Mouse (Mus musculus) MEL (cell line): ENCODE results near the gene Mgp. TPM values are rescaled to one million over a fixed set of nuclear protein-coding genes. Genes with fewer than 3 reads are reported as not detected.

Experiments used
- DNase-seq: peaks from one replicate; pipeline ENCODE4 v3.0.0; 2011; ENCODE audit warnings: low read depth, low spot score
- H3K27ac ChIP-seq: 2 replicates; pipeline ENCODE4 v1.5.1; 2012; ENCODE audit warnings: low read depth, mild to moderate bottlenecking, control low read depth, low read length, moderate library complexity; ENCODE audit not compliant: control insufficient read depth
- H3K27me3 ChIP-seq, 2 experiments: fragments of 150-350 bp in 1 of 2; sonication (generic) in 1 of 2; 2 replicates each; pipeline ENCODE4 v1.6.1; 2012; ENCODE audit warnings: low read length in 2 of 2, mild to moderate bottlenecking in 2 of 2, improper control_type of control experiment in 1 of 2, moderate library complexity in 1 of 2; ENCODE audit not compliant: insufficient read depth in 2 of 2, control insufficient read depth in 1 of 2
- H3K36me3 ChIP-seq, 2 experiments: 2 replicates each; pipeline ENCODE4 v1.6.1; 2012 to 2014; ENCODE audit warnings: low read length in 2 of 2, improper control_type of control experiment in 1 of 2, inconsistent platforms in 1 of 2, mild to moderate bottlenecking in 1 of 2; ENCODE audit not compliant: insufficient read depth in 2 of 2, control insufficient read depth in 1 of 2
- H3K4me1 ChIP-seq, 2 experiments: fragments of 150-350 bp in 1 of 2; sonication (generic) in 1 of 2; 2 replicates each; pipeline ENCODE4 v1.6.1; 2012; ENCODE audit warnings: low read length in 2 of 2, improper control_type of control experiment in 1 of 2, mild to moderate bottlenecking in 1 of 2; ENCODE audit not compliant: insufficient read depth in 2 of 2, control insufficient read depth in 1 of 2
- H3K4me3 ChIP-seq, 2 experiments: fragments of 150-350 bp in 1 of 2; sonication (generic) in 1 of 2; 2 replicates each; pipeline ENCODE4 v1.5.1; 2012; ENCODE audit warnings: low read depth in 2 of 2, low read length in 2 of 2, mild to moderate bottlenecking in 2 of 2, moderate library complexity in 2 of 2, control low read depth in 1 of 2, improper control_type of control experiment in 1 of 2; ENCODE audit not compliant: control insufficient read depth in 1 of 2, insufficient read depth in 1 of 2
- H3K79me2 ChIP-seq: 2 replicates; pipeline ENCODE4 v1.6.1; 2012; ENCODE audit warnings: mild to moderate bottlenecking, low read length, moderate library complexity; ENCODE audit not compliant: control insufficient read depth, poor library complexity, insufficient read depth
- H3K9ac ChIP-seq: 2 replicates; pipeline ENCODE4 v1.6.1; 2012; ENCODE audit warnings: low read depth, mild to moderate bottlenecking, control low read depth, low read length, moderate library complexity; ENCODE audit not compliant: control insufficient read depth, poor library complexity, severe bottlenecking
- H3K9me3 ChIP-seq: fragments of 150-350 bp; sonication (generic); replicated peaks from 2 replicates; pipeline ENCODE4 v1.6.1; 2012; ENCODE audit warnings: mild to moderate bottlenecking, low read length, improper control_type of control experiment, moderate library complexity; ENCODE audit not compliant: insufficient read depth
- BHLHE40 ChIP-seq: IDR thresholded peaks from 2 replicates; pipeline ENCODE4 v1.6.1; 2012; ENCODE audit warnings: low read depth, mild to moderate bottlenecking, inconsistent platforms, low read length, improper control_type of control experiment, borderline replicate concordance
- CHD1 ChIP-seq: IDR thresholded peaks from 2 replicates; pipeline ENCODE4 v1.6.1; 2012; ENCODE audit warnings: low read depth, mild to moderate bottlenecking, inconsistent platforms, low read length, improper control_type of control experiment
- CHD2 ChIP-seq: IDR thresholded peaks from 2 replicates; pipeline ENCODE4 v1.6.1; 2011; ENCODE audit warnings: low read length, improper control_type of control experiment
- ELF1 ChIP-seq: IDR thresholded peaks from 2 replicates; pipeline ENCODE4 v1.6.1; 2014; ENCODE audit warnings: low read depth, mild to moderate bottlenecking, inconsistent platforms, low read length, improper control_type of control experiment, moderate library complexity
- EP300 ChIP-seq, 2 experiments: IDR thresholded peaks; 2 replicates each; pipeline ENCODE4 v1.6.1; 2011; ENCODE audit warnings: improper control_type of control experiment in 2 of 2, low read length in 2 of 2, low read depth in 1 of 2, mild to moderate bottlenecking in 1 of 2
- ETS1 ChIP-seq: IDR thresholded peaks from 2 replicates; pipeline ENCODE4 v1.6.1; 2012; ENCODE audit warnings: low read depth, mild to moderate bottlenecking, inconsistent platforms, low read length, improper control_type of control experiment, moderate library complexity
- GATA1 ChIP-seq: IDR thresholded peaks from 2 replicates; pipeline ENCODE4 v1.6.1; 2011; ENCODE audit warnings: low read depth, low read length, improper control_type of control experiment
- MAZ ChIP-seq: IDR thresholded peaks from 2 replicates; pipeline ENCODE4 v1.6.1; 2012; ENCODE audit warnings: low read depth, mild to moderate bottlenecking, inconsistent platforms, low read length, improper control_type of control experiment
- MXI1 ChIP-seq: IDR thresholded peaks from 2 replicates; pipeline ENCODE4 v1.6.1; 2011; ENCODE audit warnings: mild to moderate bottlenecking, low read depth, low read length, improper control_type of control experiment
- MYC ChIP-seq: IDR thresholded peaks from 2 replicates; pipeline ENCODE4 v1.6.1; 2011; ENCODE audit warnings: low read depth, mild to moderate bottlenecking, low read length, improper control_type of control experiment, moderate library complexity
- NELFE ChIP-seq: IDR thresholded peaks from 2 replicates; pipeline ENCODE4 v1.6.1; 2011; ENCODE audit warnings: low read depth, low read length, improper control_type of control experiment
- POLR2A ChIP-seq, 2 experiments: IDR thresholded peaks; 2 replicates each; pipeline ENCODE4 v1.6.1; 2011 to 2012; ENCODE audit warnings: low read length in 2 of 2, mild to moderate bottlenecking in 2 of 2, control low read depth in 1 of 2, improper control_type of control experiment in 1 of 2, low read depth in 1 of 2, moderate library complexity in 1 of 2; ENCODE audit not compliant: control insufficient read depth in 1 of 2, insufficient read depth in 1 of 2, poor library complexity in 1 of 2
- RCOR1 ChIP-seq: IDR thresholded peaks from 2 replicates; pipeline ENCODE4 v1.6.1; 2012; ENCODE audit warnings: low read depth, mild to moderate bottlenecking, inconsistent platforms, low read length, improper control_type of control experiment
- SIN3A ChIP-seq: IDR thresholded peaks from 2 replicates; pipeline ENCODE4 v1.6.1; 2012; ENCODE audit warnings: low read length, improper control_type of control experiment, inconsistent platforms
- SMC3 ChIP-seq: IDR thresholded peaks from 2 replicates; pipeline ENCODE4 v1.6.1; 2011; ENCODE audit warnings: low read depth, low read length, improper control_type of control experiment
- TAL1 ChIP-seq: IDR thresholded peaks from 2 replicates; pipeline ENCODE4 v1.6.1; 2012; ENCODE audit warnings: mild to moderate bottlenecking, inconsistent platforms, low read length, moderate library complexity, mixed read lengths
- polyA plus RNA-seq, 2 experiments: library from polyadenylated mRNA; stranded (reverse) in 1 of 2; unstranded in 1 of 2; fragments of >175 nt in 1 of 2; fragments of >200 nt in 1 of 2; gene quantifications; 2 replicates each; pipeline versions ENCODE4 v1.2.1 to v1.2.4; 2012; ENCODE audit warnings: low replicate concordance in 2 of 2, low read depth in 1 of 2; ENCODE audit not compliant: insufficient read length in 2 of 2, insufficient read depth in 1 of 2, missing spikeins in 1 of 2
- total RNA-seq: library from RNA; depleted of rRNA; stranded (reverse); fragments of 300-350 nt; gene quantifications from 2 replicates; pipeline ENCODE4 v1.2.3, GENCODE M21; 2012

The Mgp gene
- total and polyA plus RNA-seq, 3 experiments: not detected

DNA sequence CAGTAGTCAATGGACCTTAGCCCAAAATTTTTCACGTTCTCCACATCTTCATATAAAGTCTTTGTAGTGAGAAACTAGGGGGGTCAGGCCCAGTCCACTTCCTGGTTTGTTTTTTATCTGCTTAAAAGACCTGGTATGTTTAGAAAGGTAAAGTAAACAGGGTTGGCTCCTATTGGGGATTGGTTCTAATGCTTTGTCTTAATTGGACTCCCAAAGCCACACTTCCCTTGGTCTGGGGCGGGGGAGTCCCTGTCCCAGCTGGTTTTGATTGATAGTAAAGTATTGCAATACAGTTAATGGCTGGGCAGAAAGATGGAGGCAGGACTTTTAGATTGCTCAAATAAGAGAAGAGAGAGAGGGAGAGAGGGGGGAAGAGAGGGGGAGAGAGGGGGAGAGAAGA is 25.4 kb upstream of the Mgp start:
- H3K36me3 ChIP-seq: peaks cover 0 to 19% of the 10 kb centered on the region in 2 experiments; a peak in 2 of 4 replicates
- peaks cover 3 to 19% of the 10 kb centered on the region in 2 experiments; a peak in 3 of 4 replicates for H3K4me1 ChIP-seq
- no peak overlapping the region for H3K9ac ChIP-seq
- no peaks in the 10 kb centered on the region for H3K79me2 ChIP-seq
- H3K4me3 ChIP-seq: no peak overlapping the region
- no peaks in the 10 kb centered on the region for H3K9me3 ChIP-seq
- TF ChIP-seq CHD1 (no peak), POLR2A (IDR thresholded peaks at IDR 0.05; ENCODE audit: control insufficient read depth in 1 of 2, insufficient read depth in 1 of 2, low read depth in 1 of 2, low read length in 2 of 2, poor library complexity in 1 of 2) (no peak), TAL1 (peak; percentile 23; the same call in 1 of the 2 replicates), SMC3 (no peak), ELF1 (peak; percentile 45; the same call in 1 of the 2 replicates), MAZ (no peak)
- peak; percentile 45 for DNase-seq
- no peaks in the 10 kb centered on the region for H3K27me3 ChIP-seq
- peak overlapping the region; percentile 22; the same call in 1 of the 2 replicates for H3K27ac ChIP-seq

- Histone ChIP-seq H3K4me3 (no peak overlapping the region), H3K27me3 (no peaks in the 10 kb centered on the region), H3K9me3 (no peaks in the 10 kb centered on the region), H3K79me2 (no peaks in the 10 kb centered on the region), H3K36me3 (peaks cover 0 to 19% of the 10 kb centered on the region in 2 experiments; a peak in 2 of 4 replicates), H3K4me1 (peaks cover 3 to 19% of the 10 kb centered on the region in 2 experiments; a peak in 3 of 4 replicates), H3K9ac (no peak overlapping the region), H3K27ac (peak overlapping the region; percentile 22; the same call in 1 of the 2 replicates)
- DNase-seq: peak; percentile 71
- no peak; the same call in 1 of the 2 replicates for TF ChIP-seq SIN3A
- peak; percentile 56; the same call in 1 of the 2 replicates for TF ChIP-seq MYC
- no peak for TF ChIP-seq POLR2A (IDR thresholded peaks at IDR 0.05; ENCODE audit: control insufficient read depth in 1 of 2, insufficient read depth in 1 of 2, low read depth in 1 of 2, low read length in 2 of 2, poor library complexity in 1 of 2)
- TF ChIP-seq ELF1: no peak
- TF ChIP-seq RCOR1: peak; percentile 14; the same call in 1 of the 2 replicates
- TF ChIP-seq CHD2: no peak
- TF ChIP-seq MXI1: no peak
- 0 out of 2 replicates have a peak, but pooled peaks have one; percentile 2 for TF ChIP-seq GATA1
- no peak for TF ChIP-seq MAZ
- no peak for TF ChIP-seq NELFE
- TF ChIP-seq BHLHE40: no peak
- peak; percentile 46 to 60 for TF ChIP-seq EP300 (IDR thresholded peaks at IDR 0.05; ENCODE audit: low read depth in 1 of 2, low read length in 2 of 2)
- TF ChIP-seq ETS1: peak; percentile 68
- TF ChIP-seq TAL1: no peak
Measured at GRCm38 (mm10) chr6:136900369-136901009, 24.9 kb upstream of the Mgp start.
